Mouse (Mus musculus): ENCODE data around the gene Cdc37. TPM values are rescaled to one million over a fixed set of nuclear protein-coding genes. Genes with fewer than 3 reads are reported as not detected.
"Not testable (repeated sequence)": the region's sequence is repeated elsewhere in the genome, so short reads cannot be mapped to it uniquely, and the experiment has no call there.

Cdc37 gene
- polyA plus RNA-seq (2014; fragmentation: Nextera tagmentation; extraction: Ambion mirVana), result 190 and 219 TPM in 2 replicates

GRCm38 (mm10) chr9:21149654-21150419 lies at the start of gene Cdc37:
Cdc37 (minus strand) TSS chr9:21149982.
- Histone ChIP-seq H3K9me3 (ENCODE audit: control insufficient read depth, low read length) (no peaks in the 10 kb centered on the region), H3K27ac (ENCODE audit: low read depth, low read length) (peak within 1 kb of the TSS; percentile 66), H3K36me3 (ENCODE audit: control insufficient read depth, insufficient read depth, low read length) (peaks cover under 1% of the 10 kb centered on the region; the same call in 1 of the 2 replicates), H3K4me1 (ENCODE audit: control insufficient read depth, insufficient read depth, low read length) (peaks cover 19% of the 10 kb centered on the region), H3K4me2 (ENCODE audit: low read depth, low read length) (peak within 1 kb of the TSS; percentile 94), H3K4me3 (ENCODE audit: low read depth, low read length) (peak within 1 kb of the TSS; percentile 75), H3K9ac (replicated peaks; ENCODE audit: low read depth, low read length) (peak within 1 kb of the TSS; percentile 80), H3K27me3 (ENCODE audit: control insufficient read depth, insufficient read depth, low read length) (no peaks in the 10 kb centered on the region)
- peak; percentile 97 for ATAC-seq (ENCODE audit: low read depth)
- 4% methylated on average over 54 of the region's 56 CpGs for WGBS

DNA sequence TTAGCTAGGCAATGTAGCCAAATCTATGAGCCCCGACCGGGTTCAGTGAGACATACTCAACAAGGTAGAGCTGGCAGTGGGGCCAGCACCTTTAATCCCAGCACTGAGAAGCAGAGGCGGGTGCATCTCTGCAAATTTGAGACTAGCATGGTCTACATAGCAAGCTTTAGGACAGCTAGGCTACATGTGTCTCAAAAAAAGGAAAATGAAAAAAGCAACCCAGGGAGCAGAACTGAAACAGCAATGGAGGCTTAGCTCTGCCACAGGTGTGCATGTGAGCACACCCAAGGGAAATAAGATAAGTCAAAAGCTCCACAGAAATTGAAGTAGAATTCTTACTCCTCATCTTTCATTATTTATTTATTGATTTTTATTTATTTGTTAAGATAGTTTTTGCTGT lies 49.2 kb upstream of the Cdc37 start:
- Histone ChIP-seq H3K27ac (ENCODE audit: low read depth, low read length) (no peak overlapping the region), H3K27me3 (ENCODE audit: control insufficient read depth, insufficient read depth, low read length) (no peaks in the 10 kb centered on the region), H3K36me3 (ENCODE audit: control insufficient read depth, insufficient read depth, low read length) (peaks cover 6% of the 10 kb centered on the region; the same call in 1 of the 2 replicates), H3K4me2 (ENCODE audit: low read depth, low read length) (no peak overlapping the region), H3K4me1 (ENCODE audit: control insufficient read depth, insufficient read depth, low read length) (peaks cover 13% of the 10 kb centered on the region), H3K9ac (replicated peaks; ENCODE audit: low read depth, low read length) (no peak overlapping the region), H3K4me3 (ENCODE audit: low read depth, low read length) (no peak overlapping the region), H3K9me3 (ENCODE audit: control insufficient read depth, low read length) (no peaks in the 10 kb centered on the region)
- 82% methylated on average over 3 of the region's 3 CpGs for WGBS
- no peak for ATAC-seq (ENCODE audit: low read depth)

DNA sequence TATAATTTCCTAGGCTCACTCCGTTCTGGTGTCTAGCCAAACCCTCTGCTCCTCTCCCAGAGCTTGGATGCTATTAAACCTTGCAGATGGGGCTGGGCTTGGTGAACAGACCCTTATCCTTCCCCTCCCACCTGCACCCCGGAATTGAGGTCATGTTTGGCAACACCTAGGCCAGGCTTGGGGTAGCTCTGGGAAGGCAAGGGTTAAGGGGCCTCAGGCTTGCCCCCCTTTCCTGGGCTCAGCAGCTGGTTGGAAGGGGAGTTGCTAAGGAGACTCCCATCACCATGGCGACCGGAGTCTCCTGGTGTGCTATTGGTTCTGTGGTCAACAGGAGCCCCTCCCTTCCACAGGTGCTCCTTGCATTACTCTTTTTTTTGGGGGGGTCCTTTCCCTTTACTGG lies 48.2 kb upstream of the Cdc37 start:
- ATAC-seq (ENCODE audit: low read depth), result peak; percentile 89
- Histone ChIP-seq H3K9me3 (ENCODE audit: control insufficient read depth, low read length) (no peaks in the 10 kb centered on the region), H3K27me3 (ENCODE audit: control insufficient read depth, insufficient read depth, low read length) (no peaks in the 10 kb centered on the region), H3K4me1 (ENCODE audit: control insufficient read depth, insufficient read depth, low read length) (peaks cover 13% of the 10 kb centered on the region), H3K9ac (replicated peaks; ENCODE audit: low read depth, low read length) (peak overlapping the region; percentile 59), H3K4me3 (ENCODE audit: low read depth, low read length) (peak overlapping the region; percentile 51), H3K36me3 (ENCODE audit: control insufficient read depth, insufficient read depth, low read length) (peaks cover 6% of the 10 kb centered on the region; the same call in 1 of the 2 replicates), H3K27ac (ENCODE audit: low read depth, low read length) (no peak overlapping the region), H3K4me2 (ENCODE audit: low read depth, low read length) (peak overlapping the region; percentile 81)
- 9% methylated on average over 4 of the region's 4 CpGs for WGBS

- H3K9me3 ChIP-seq (ENCODE audit: control insufficient read depth, low read length), result no peaks in the 10 kb centered on the region
- ATAC-seq (ENCODE audit: low read depth), result peak; percentile 75
Measured at GRCm38 (mm10) chr9:21196521-21197433, 47.0 kb upstream of the Cdc37 start.

DNA sequence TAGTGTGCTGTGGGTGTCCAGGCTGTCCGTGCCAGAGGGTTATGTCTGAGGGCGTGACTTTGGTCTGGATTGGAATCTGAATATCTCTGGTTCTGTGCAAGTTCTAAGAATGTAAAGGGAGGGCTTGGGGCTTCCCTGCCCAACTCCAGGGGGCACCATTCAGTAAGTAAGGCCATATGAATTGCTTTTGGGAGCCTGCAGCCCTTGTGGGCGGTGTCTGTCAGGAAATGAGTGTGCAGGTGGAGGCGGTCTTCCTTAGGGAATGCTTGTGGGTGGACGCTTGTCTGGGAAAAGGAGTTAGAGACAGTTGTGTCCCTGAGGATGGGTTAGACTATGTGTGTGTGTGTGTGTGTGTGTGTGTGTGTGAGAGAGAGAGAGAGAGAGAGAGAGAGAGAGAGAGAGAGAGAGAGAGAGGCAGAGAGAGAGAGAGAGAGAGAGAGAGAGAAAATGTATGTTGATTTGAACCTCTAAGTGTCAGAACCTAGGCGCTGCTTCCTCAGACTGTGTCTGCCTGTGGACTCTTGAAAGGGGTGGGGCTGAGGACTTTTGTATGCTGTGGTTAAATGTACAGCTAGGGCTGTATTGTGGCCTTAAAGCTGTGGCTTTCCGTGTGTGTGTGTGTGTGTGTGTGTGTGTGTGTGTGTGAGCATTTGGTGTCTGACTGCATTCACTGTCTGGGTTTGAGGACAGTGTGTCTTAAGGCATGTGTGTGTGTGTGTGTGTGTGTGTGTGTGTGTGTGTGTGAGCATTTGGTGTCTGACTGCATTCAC lies 46.1 kb upstream of the Cdc37 start:
- ATAC-seq (ENCODE audit: low read depth), result peak; percentile 18
- not testable (repeated sequence) for H3K27ac ChIP-seq (ENCODE audit: low read depth, low read length); H3K27me3 ChIP-seq (ENCODE audit: control insufficient read depth, insufficient read depth, low read length); H3K9me3 ChIP-seq (ENCODE audit: control insufficient read depth, low read length); H3K36me3 ChIP-seq (ENCODE audit: control insufficient read depth, insufficient read depth, low read length); H3K9ac ChIP-seq (replicated peaks; ENCODE audit: low read depth, low read length); H3K4me3 ChIP-seq (ENCODE audit: low read depth, low read length)
- H3K4me1 ChIP-seq (ENCODE audit: control insufficient read depth, insufficient read depth, low read length), result peaks cover 13% of the 10 kb centered on the region
- WGBS, result 46% methylated on average over 7 of the region's 7 CpGs
- peak overlapping the region; percentile 81; the same call in 1 of the 2 replicates for H3K4me2 ChIP-seq (ENCODE audit: low read depth, low read length)

More at GRCm38 (mm10) chr9:21196521-21197433, 47.0 kb upstream of the Cdc37 start:
- Histone ChIP-seq H3K4me3 (ENCODE audit: low read depth, low read length) (peak overlapping the region; percentile 51), H3K9ac (replicated peaks; ENCODE audit: low read depth, low read length) (peak overlapping the region; percentile 59), H3K27me3 (ENCODE audit: control insufficient read depth, insufficient read depth, low read length) (no peaks in the 10 kb centered on the region), H3K4me2 (ENCODE audit: low read depth, low read length) (peak overlapping the region; percentile 81), H3K27ac (ENCODE audit: low read depth, low read length) (0 out of 2 replicates have a peak overlapping the region, but pooled peaks have one; percentile 3), H3K36me3 (ENCODE audit: control insufficient read depth, insufficient read depth, low read length) (peaks cover 6% of the 10 kb centered on the region; the same call in 1 of the 2 replicates), H3K4me1 (ENCODE audit: control insufficient read depth, insufficient read depth, low read length) (peaks cover 13% of the 10 kb centered on the region)
- WGBS, result 20% methylated on average over 19 of the region's 19 CpGs

DNA sequence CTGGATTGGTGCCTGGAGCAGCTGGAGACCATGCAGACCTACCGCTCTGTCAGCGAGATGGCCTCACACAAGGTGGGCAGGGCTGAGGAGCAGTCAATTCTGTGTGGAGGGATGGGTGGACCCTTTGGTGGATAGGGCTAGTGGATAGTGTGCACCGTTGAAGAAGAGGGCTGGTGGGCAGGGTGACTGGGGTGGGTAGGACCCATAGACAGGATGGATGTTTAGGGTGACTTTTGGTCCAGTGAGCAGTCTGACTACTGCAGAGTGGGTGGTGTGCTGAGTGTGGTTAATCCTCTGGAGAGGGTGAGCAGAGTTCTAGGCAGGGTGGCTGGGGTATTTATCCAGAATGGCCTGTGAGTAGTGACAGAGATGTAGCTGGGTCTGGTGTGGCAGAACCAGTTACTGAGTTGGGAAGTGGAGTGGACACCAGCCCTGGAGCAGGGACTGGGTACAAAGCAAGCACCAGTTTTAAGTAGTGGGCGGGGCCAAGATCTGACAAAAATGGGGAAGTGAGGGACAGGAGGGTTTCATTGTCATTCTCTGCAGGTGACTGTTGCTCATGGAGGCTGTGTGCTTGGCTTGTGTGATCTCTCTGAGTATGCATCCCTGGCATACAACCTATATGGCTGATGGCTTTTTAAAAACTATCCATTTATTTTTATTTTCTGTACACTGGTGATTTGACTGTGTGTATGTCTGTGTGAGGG lies 45.2 kb upstream of the Cdc37 start:
- H3K4me1 ChIP-seq (ENCODE audit: control insufficient read depth, insufficient read depth, low read length), result peaks cover 13% of the 10 kb centered on the region
- H3K4me3 ChIP-seq (ENCODE audit: low read depth, low read length), result no peak overlapping the region
- H3K4me2 ChIP-seq (ENCODE audit: low read depth, low read length), result no peak overlapping the region
- H3K27me3 ChIP-seq (ENCODE audit: control insufficient read depth, insufficient read depth, low read length), result no peaks in the 10 kb centered on the region
- WGBS, result 78% methylated on average over 4 of the region's 4 CpGs
- no peaks in the 10 kb centered on the region for H3K36me3 ChIP-seq (ENCODE audit: control insufficient read depth, insufficient read depth, low read length)
- H3K27ac ChIP-seq (ENCODE audit: low read depth, low read length), result no peak overlapping the region
- no peaks in the 10 kb centered on the region for H3K9me3 ChIP-seq (ENCODE audit: control insufficient read depth, low read length)
- H3K9ac ChIP-seq (replicated peaks; ENCODE audit: low read depth, low read length), result no peak overlapping the region
- ATAC-seq (ENCODE audit: low read depth), result no peak

GRCm38 (mm10) chr9:21193786-21194185 lies 44.0 kb upstream of the Cdc37 start:
- H3K36me3 ChIP-seq (ENCODE audit: control insufficient read depth, insufficient read depth, low read length), result no peaks in the 10 kb centered on the region
- no peak for ATAC-seq (ENCODE audit: low read depth)
- no peaks in the 10 kb centered on the region for H3K27me3 ChIP-seq (ENCODE audit: control insufficient read depth, insufficient read depth, low read length)
- WGBS, result 90% methylated on average over 3 of the region's 3 CpGs
- H3K27ac ChIP-seq (ENCODE audit: low read depth, low read length), result no peak overlapping the region
- peaks cover 13% of the 10 kb centered on the region for H3K4me1 ChIP-seq (ENCODE audit: control insufficient read depth, insufficient read depth, low read length)
- H3K9ac ChIP-seq (replicated peaks; ENCODE audit: low read depth, low read length), result no peak overlapping the region
- no peaks in the 10 kb centered on the region for H3K9me3 ChIP-seq (ENCODE audit: control insufficient read depth, low read length)
- H3K4me2 ChIP-seq (ENCODE audit: low read depth, low read length), result no peak overlapping the region
- H3K4me3 ChIP-seq (ENCODE audit: low read depth, low read length), result no peak overlapping the region

- 60% methylated on average over 3 of the region's 3 CpGs for WGBS
- no peak for ATAC-seq (ENCODE audit: low read depth)
Measured at GRCm38 (mm10) chr9:21190670-21191069, 40.9 kb upstream of the Cdc37 start.

More at GRCm38 (mm10) chr9:21190670-21191069, 40.9 kb upstream of the Cdc37 start:
- Histone ChIP-seq H3K36me3 (ENCODE audit: control insufficient read depth, insufficient read depth, low read length) (no peaks in the 10 kb centered on the region), H3K9ac (replicated peaks; ENCODE audit: low read depth, low read length) (no peak overlapping the region), H3K4me1 (ENCODE audit: control insufficient read depth, insufficient read depth, low read length) (no peaks in the 10 kb centered on the region), H3K4me3 (ENCODE audit: low read depth, low read length) (no peak overlapping the region), H3K4me2 (ENCODE audit: low read depth, low read length) (no peak overlapping the region), H3K9me3 (ENCODE audit: control insufficient read depth, low read length) (no peaks in the 10 kb centered on the region), H3K27ac (ENCODE audit: low read depth, low read length) (no peak overlapping the region), H3K27me3 (ENCODE audit: control insufficient read depth, insufficient read depth, low read length) (no peaks in the 10 kb centered on the region)

Data from neural tube, embryonic 14.5 days (tissue).